Mouse (Mus musculus) heart, adult 18-20 months (tissue): Measurements from ENCODE around the gene Gm5415. TPM values are rescaled to one million over a fixed set of nuclear protein-coding genes. Genes with fewer than 3 reads are reported as not detected.
"Not testable (repeated sequence)": the region's sequence is repeated elsewhere in the genome, so short reads cannot be mapped to it uniquely, and the experiment has no call there.

Experiments
- DNase-seq, 2 experiments: peaks; one replicate each; pipeline ENCODE4 v3.0.0; 2021 to 2022; ENCODE audit warnings: mixed read lengths in 1 of 2
- long read RNA-seq, 2 experiments: library from polyadenylated mRNA; stranded (forward); transcript quantifications; one replicate each; pipeline ENCODE4 v2.0.0; 2021
- total RNA-seq, 2 experiments: library from RNA; stranded (reverse); gene quantifications; 2 replicates each; pipeline ENCODE4 v1.2.3; 2021

Gene Gm5415
- not detected for total RNA-seq
- long read RNA-seq, experiment 1, result 0 reads
- long read RNA-seq, experiment 2, result 0 reads

- not testable (repeated sequence) for DNase-seq
Measured at GRCm38 (mm10) chr1:32547194-32547593, at the start of gene Gm5415. Gene Gm5415, minus strand, starts transcription at chr1:32547294.

GRCm38 (mm10) chr1:32568901-32569300 is 21.8 kb upstream of the Gm5415 start:
- DNase-seq, result no peak

- no peak for DNase-seq
Measured at GRCm38 (mm10) chr1:32553925-32554324, 6.8 kb upstream of the Gm5415 start.

GRCm38 (mm10) chr1:32553459-32553858 is 6.4 kb upstream of the Gm5415 start:
- no peak for DNase-seq

GRCm38 (mm10) chr1:32503381-32503780 is 43.7 kb downstream of the Gm5415 start:
- DNase-seq, result no peak
